ENCODE assay signal across 13 mouse cellular contexts in genomic region chr4:125727626-125728025, GRCm38 (mm10).
DNase-seq lines count a peak whose midpoint lies in the region; ATAC-seq and TF ChIP-seq lines count a peak whose summit lies in the region.
"Had no signal": no experiment of that assay in that cellular context is flagged by ENCODE, and none has a peak within 500 bp of the region (broad histone marks: within the 10 kb centered on the region; RNA-seq: fewer than 3 reads in every experiment).

No protein-coding gene starts in this region.

- H3K27me3 ChIP-seq in E14TG2a.4 (ENCODE audit: insufficient read depth, low read length), result peaks cover 21% of the 10 kb centered on the region
- peaks cover 13% of the 10 kb centered on the region for H3K27me3 ChIP-seq in hindbrain, embryonic 14.5 days (ENCODE audit: control insufficient read depth, insufficient read depth, low read length)
- H3K27me3 ChIP-seq in midbrain, embryonic 16.5 days (ENCODE audit: control insufficient read depth, insufficient read depth, low read depth, low read length), result peaks cover 16% of the 10 kb centered on the region

- peak; percentile 34 for DNase-seq in embryo, embryonic 11 days
- DNase-seq in embryo, embryonic 10 days (ENCODE audit: low spot score), result no peak
- DNase-seq in hindbrain, embryonic 14.5 days (ENCODE audit: low spot score), result no peak
- no peak for DNase-seq in urinary bladder, postnatal 10 days (ENCODE audit: low spot score)
- no peak for DNase-seq in left cerebral cortex, adult 18-20 months (ENCODE audit: low spot score in 2 of 2)
- no peak for DNase-seq in testis, postnatal 14 days (ENCODE audit: low spot score)
- DNase-seq: cerebellum, adult 2 months; heart, adult 18-20 months; liver; lung, adult 2 months had no signal

- WGBS in hindbrain, embryonic 14.5 days, result 14% methylated on average over 4 of the region's 4 CpGs
- 13% methylated on average over 4 of the region's 4 CpGs for WGBS in midbrain, embryonic 16.5 days

- H3K27ac ChIP-seq in hindbrain, embryonic 14.5 days, result peak overlapping the region; percentile 73; the same call in 1 of the 2 replicates
- no peak overlapping the region for H3K27ac ChIP-seq in midbrain, embryonic 16.5 days (ENCODE audit: low read length)
- H3K27ac ChIP-seq: intestine, embryonic 15.5 days had no signal

- no peaks in the 10 kb centered on the region for H3K36me3 ChIP-seq in E14TG2a.4 (ENCODE audit: insufficient read depth, low read length)
- no peaks in the 10 kb centered on the region for H3K36me3 ChIP-seq in hindbrain, embryonic 14.5 days (replicated peaks; ENCODE audit: control insufficient read depth, insufficient read depth)
- no peaks in the 10 kb centered on the region for H3K36me3 ChIP-seq in midbrain, embryonic 16.5 days (ENCODE audit: control insufficient read depth, insufficient read depth, low read length)
- H3K36me3 ChIP-seq: intestine, embryonic 15.5 days had no signal

- peak overlapping the region; percentile 72 for H3K4me3 ChIP-seq in E14TG2a.4 (replicated peaks; ENCODE audit: low read length)
- H3K4me3 ChIP-seq in hindbrain, embryonic 14.5 days (replicated peaks; ENCODE audit: low read length), result peak overlapping the region; percentile 15
- no peak overlapping the region for H3K4me3 ChIP-seq in midbrain, embryonic 16.5 days (ENCODE audit: low read depth, low read length)
- H3K4me3 ChIP-seq: intestine, embryonic 15.5 days had no signal

- no peaks in the 10 kb centered on the region for H3K9me3 ChIP-seq in E14TG2a.4 (ENCODE audit: low read length)
- no peaks in the 10 kb centered on the region for H3K9me3 ChIP-seq in hindbrain, embryonic 14.5 days (ENCODE audit: control insufficient read depth, low read length)
- no peaks in the 10 kb centered on the region for H3K9me3 ChIP-seq in midbrain, embryonic 16.5 days (replicated peaks; ENCODE audit: control insufficient read depth, low read length, poor library complexity, severe bottlenecking)
- H3K9me3 ChIP-seq: intestine, embryonic 15.5 days had no signal

- H3K9ac ChIP-seq in hindbrain, embryonic 14.5 days, result peak overlapping the region; percentile 39; the same call in 1 of the 2 replicates
- H3K9ac ChIP-seq in midbrain, embryonic 16.5 days (ENCODE audit: low read depth, low read length), result no peak overlapping the region
- H3K9ac ChIP-seq: intestine, embryonic 15.5 days had no signal

- H3K4me1 ChIP-seq in E14TG2a.4 (replicated peaks; ENCODE audit: low read depth, low read length), result peaks cover 84% of the 10 kb centered on the region
- H3K4me1 ChIP-seq in hindbrain, embryonic 14.5 days (replicated peaks; ENCODE audit: control insufficient read depth, insufficient read depth, low read length), result peaks cover 31% of the 10 kb centered on the region
- peaks cover 18% of the 10 kb centered on the region for H3K4me1 ChIP-seq in midbrain, embryonic 16.5 days (ENCODE audit: control insufficient read depth, insufficient read depth, low read length)
- H3K4me1 ChIP-seq: intestine, embryonic 15.5 days had no signal

- no peak for ATAC-seq in hindbrain, embryonic 14.5 days (ENCODE audit: low FRiP score)
- no peak for ATAC-seq in midbrain, embryonic 16.5 days
- ATAC-seq: intestine, embryonic 15.5 days had no signal

- H3K4me2 ChIP-seq in hindbrain, embryonic 14.5 days (replicated peaks), result peak overlapping the region; percentile 52
- peak overlapping the region; percentile 0; the same call in 1 of the 2 replicates for H3K4me2 ChIP-seq in midbrain, embryonic 16.5 days (ENCODE audit: low read length)
- H3K4me2 ChIP-seq: intestine, embryonic 15.5 days had no signal

- TF ChIP-seq CTCF in E14TG2a.4 (conservative IDR thresholded peaks at IDR 0.05; ENCODE audit: low read length), result no peak
